22 mouse cellular contexts compared by ENCODE assay signal in genomic region chr7:81920314-81920713, GRCm38 (mm10). TPM values are rescaled to one million over a fixed set of nuclear protein-coding genes. Genes with fewer than 3 reads are reported as not detected.
DNase-seq lines count a peak whose midpoint lies in the region; ATAC-seq and TF ChIP-seq lines count a peak whose summit lies in the region.
"Had no signal": no experiment of that assay in that cellular context is flagged by ENCODE, and none has a peak within 500 bp of the region (broad histone marks: within the 10 kb centered on the region; RNA-seq: fewer than 3 reads in every experiment).

No protein-coding gene starts in this region.

- H3K4me2 ChIP-seq in stomach, embryonic 16.5 days (ENCODE audit: low read depth, low read length) = no peak overlapping the region
- H3K4me2 ChIP-seq: embryonic facial prominence, embryonic 12.5 days; forebrain, embryonic 13.5 days; forebrain, embryonic 15.5 days had no signal

- H3K36me3 ChIP-seq in MEL (ENCODE audit: control insufficient read depth in 1 of 2, insufficient read depth in 2 of 2, low read length in 2 of 2) = no peaks in the 10 kb centered on the region
- no peaks in the 10 kb centered on the region for H3K36me3 ChIP-seq in stomach, embryonic 16.5 days (ENCODE audit: control insufficient read depth, insufficient read depth, low read length)
- H3K36me3 ChIP-seq: embryonic facial prominence, embryonic 12.5 days; forebrain, embryonic 15.5 days; G1E had no signal

- TF ChIP-seq EP300 in MEL (IDR thresholded peaks at IDR 0.05; ENCODE audit: low read depth in 1 of 2, low read length in 2 of 2) = no peak

- no peaks in the 10 kb centered on the region for H3K4me1 ChIP-seq in MEL (ENCODE audit: control insufficient read depth in 1 of 2, insufficient read depth in 2 of 2, low read length in 2 of 2)
- no peaks in the 10 kb centered on the region for H3K4me1 ChIP-seq in stomach, embryonic 16.5 days (ENCODE audit: control insufficient read depth, insufficient read depth, low read length)
- H3K4me1 ChIP-seq: forebrain, embryonic 13.5 days had no signal

- no peak overlapping the region for H3K4me3 ChIP-seq in MEL (ENCODE audit: control insufficient read depth in 1 of 2, insufficient read depth in 1 of 2, low read depth in 2 of 2, low read length in 2 of 2)
- H3K4me3 ChIP-seq in stomach, embryonic 16.5 days (replicated peaks; ENCODE audit: low read length) = no peak overlapping the region
- H3K4me3 ChIP-seq: embryonic facial prominence, embryonic 10.5 days; embryonic facial prominence, embryonic 12.5 days; forebrain, embryonic 13.5 days; forebrain, embryonic 15.5 days had no signal

- peak; percentile 4 for DNase-seq in MEL (ENCODE audit: low read depth, low spot score)
- no peak for DNase-seq in gastrocnemius, adult 18-20 months (ENCODE audit: low spot score)
- no peak for DNase-seq in layer of hippocampus, adult 18-20 months (ENCODE audit: low spot score in 2 of 2)
- DNase-seq in cerebellum, postnatal 25 days = no peak
- DNase-seq: adrenal gland, adult 2 months; adrenal gland, postnatal 10 days; adrenal gland, postnatal 25 days; B cell, adult 2 months; cerebellum, adult 11 months; cerebellum, adult 18-20 months; cerebellum, adult 8-10 months; cerebellum, adult 9-11 months; cerebellum, postnatal 14 days; forebrain, postnatal 0 days had no signal

- TF ChIP-seq POLR2A in MEL (IDR thresholded peaks at IDR 0.05; ENCODE audit: control insufficient read depth in 1 of 2, insufficient read depth in 1 of 2, low read depth in 1 of 2, low read length in 2 of 2, poor library complexity in 1 of 2) = no peak

- no peak for TF ChIP-seq CTCF in MEL (IDR thresholded peaks at IDR 0.05 in 2 of 3, conservative IDR thresholded peaks at IDR 0.05 in 1 of 3; ENCODE audit: control insufficient read depth in 1 of 3, insufficient read depth in 1 of 3, low read depth in 2 of 3, low read length in 3 of 3, poor library complexity in 1 of 3, severe bottlenecking in 1 of 3)

- no peak overlapping the region for H3K27ac ChIP-seq in MEL (ENCODE audit: control insufficient read depth, low read depth, low read length)
- H3K27ac ChIP-seq in stomach, embryonic 16.5 days (ENCODE audit: low read length) = no peak overlapping the region
- H3K27ac ChIP-seq: embryonic facial prominence, embryonic 10.5 days; embryonic facial prominence, embryonic 12.5 days; forebrain, embryonic 13.5 days; forebrain, embryonic 15.5 days had no signal

- peak; percentile 74; the same call in 1 of the 2 replicates for ATAC-seq in stomach, embryonic 16.5 days (ENCODE audit: insufficient read depth, low FRiP score)
- ATAC-seq: CD4-positive, CD25-positive, alpha-beta regulatory T cell, adult 4 months; forebrain, embryonic 13.5 days; forebrain, embryonic 15.5 days; forebrain, postnatal 0 days had no signal

- H3K79me2 ChIP-seq in MEL (ENCODE audit: control insufficient read depth, insufficient read depth, low read length, poor library complexity) = no peaks in the 10 kb centered on the region

- H3K9ac ChIP-seq in MEL (ENCODE audit: control insufficient read depth, low read depth, low read length, poor library complexity, severe bottlenecking) = no peak overlapping the region
- H3K9ac ChIP-seq in stomach, embryonic 16.5 days (ENCODE audit: low read length) = no peak overlapping the region
- H3K9ac ChIP-seq: embryonic facial prominence, embryonic 12.5 days; forebrain, embryonic 13.5 days; forebrain, embryonic 15.5 days; forebrain, postnatal 0 days had no signal

- peaks cover 2 to 3% of the 10 kb centered on the region in 2 experiments; a peak in 3 of 4 replicates for H3K27me3 ChIP-seq in MEL (ENCODE audit: control insufficient read depth in 1 of 2, insufficient read depth in 2 of 2, low read length in 2 of 2)
- no peaks in the 10 kb centered on the region for H3K27me3 ChIP-seq in stomach, embryonic 16.5 days (ENCODE audit: control insufficient read depth, insufficient read depth, low read length)
- H3K27me3 ChIP-seq: CH12.LX; embryonic facial prominence, embryonic 12.5 days; forebrain, embryonic 13.5 days; forebrain, embryonic 15.5 days had no signal

- WGBS in stomach, embryonic 16.5 days = 67% methylated on average over 4 of the region's 4 CpGs

- no peaks in the 10 kb centered on the region for H3K9me3 ChIP-seq in MEL (replicated peaks; ENCODE audit: insufficient read depth, low read length)
- no peaks in the 10 kb centered on the region for H3K9me3 ChIP-seq in stomach, embryonic 16.5 days (replicated peaks; ENCODE audit: control insufficient read depth, low read length)
- H3K9me3 ChIP-seq: embryonic facial prominence, embryonic 10.5 days; embryonic facial prominence, embryonic 12.5 days; forebrain, embryonic 13.5 days; forebrain, embryonic 15.5 days; G1E had no signal

- TF ChIP-seq RAD21 in MEL (IDR thresholded peaks at IDR 0.05; ENCODE audit: low read depth, low read length) = no peak

TF ChIP-seq in MEL, 35 proteins besides CTCF, POLR2A, EP300 and RAD21:
- TF ChIP-seq POLR2AphosphoS2 (IDR thresholded peaks at IDR 0.05; ENCODE audit: low read length) (no peak), USF1 (IDR thresholded peaks at IDR 0.05; ENCODE audit: low read depth, low read length) (no peak), CHD1 (IDR thresholded peaks at IDR 0.05; ENCODE audit: low read depth, low read length) (no peak), JUND (IDR thresholded peaks at IDR 0.05; ENCODE audit: low read depth, low read length) (no peak), TCF12 (IDR thresholded peaks at IDR 0.05; ENCODE audit: low read depth, low read length) (no peak), MYC (IDR thresholded peaks at IDR 0.05; ENCODE audit: low read depth, low read length) (no peak)

RNA-seq across cellular contexts. Expression of gene Hdgfl3, which starts 14.0 kb away (rescaled TPM):
- not detected in 2 replicates for total RNA-seq in MEL (2012; rRNA removed)
- polyA plus RNA-seq in MEL (2012; ENCODE audit: insufficient read depth in 1 of 2, insufficient read length in 2 of 2, low read depth in 1 of 2, low replicate concordance in 2 of 2, missing spikeins in 1 of 2) = under 1 TPM in 1 of 2 experiments, not detected in 1; 0.26 TPM
- polyA plus RNA-seq in stomach, embryonic 16.5 days (2015; fragmentation: Nextera tagmentation; extraction: Ambion mirVana) = 6.9 and 8.9 TPM in 2 replicates
- 1 to 10 TPM; 1.2 to 2.2 TPM for total RNA-seq in gastrocnemius, adult 18-20 months (2021)
- total RNA-seq in layer of hippocampus, adult 18-20 months (2021) = 10 to 100 TPM; 61.4 to 62.0 TPM
- polyA plus RNA-seq: G1E had no signal

Comparison
In these comparisons a context has a peak if more than half of its experiments do, and no peak if none do; other contexts are left out.
1. RNA of gene Hdgfl3, which starts 14.0 kb away (total RNA-seq): 61.4 to 62.0 TPM in layer of hippocampus, adult 18-20 months; 1.2 to 2.2 TPM in gastrocnemius, adult 18-20 months and not detected in MEL; every median in the first group is over 10 times any median in the second.